Mouse (Mus musculus) midbrain, embryonic 15.5 days (tissue): ENCODE data around the gene Myo3b. TPM values are rescaled to one million over a fixed set of nuclear protein-coding genes. Genes with fewer than 3 reads are reported as not detected.

Experiments used
- ATAC-seq: fragments of 200-750 bp; cut with Nextera tagmentation; replicated peaks from 2 replicates; pipeline ENCODE4 v1.8.0; 2017; ENCODE audit warnings: moderate TSS enrichment
- H3K27ac ChIP-seq: fragments of 300-500 bp; sonication (generic); 2 replicates; pipeline ENCODE4 v1.5.1; 2015; ENCODE audit warnings: mild to moderate bottlenecking, inconsistent platforms
- H3K27me3 ChIP-seq: fragments of 300-500 bp; sonication (generic); replicated peaks from 2 replicates; pipeline ENCODE4 v1.6.1; 2015; ENCODE audit warnings: inconsistent platforms
- H3K36me3 ChIP-seq: fragments of 300-500 bp; sonication (generic); replicated peaks from 2 replicates; pipeline ENCODE4 v1.6.1; 2015; ENCODE audit warnings: inconsistent platforms
- H3K4me1 ChIP-seq: fragments of 300-500 bp; sonication (generic); 2 replicates; pipeline ENCODE4 v1.6.1; 2015; ENCODE audit warnings: inconsistent platforms
- H3K4me2 ChIP-seq: fragments of 300-500 bp; sonication (generic); 2 replicates; pipeline ENCODE4 v1.6.1; 2015; ENCODE audit warnings: inconsistent platforms, mild to moderate bottlenecking, moderate library complexity
- H3K4me3 ChIP-seq: fragments of 300-500 bp; sonication (generic); 2 replicates; pipeline ENCODE4 v1.5.1; 2015; ENCODE audit warnings: mild to moderate bottlenecking, inconsistent platforms
- H3K9ac ChIP-seq: fragments of 300-500 bp; sonication (generic); 2 replicates; pipeline ENCODE4 v1.6.1; 2015; ENCODE audit warnings: mild to moderate bottlenecking, inconsistent platforms
- H3K9me3 ChIP-seq: fragments of 300-500 bp; sonication (generic); 2 replicates; pipeline ENCODE4 v1.6.1; 2016; ENCODE audit warnings: inconsistent platforms
- WGBS: fragments of 180-500 bp; shearing (Covaris S2); methylation state at CpG from one replicate; pipeline ENCODE4 v1.1.7; 2015; ENCODE audit warnings: mixed read lengths; 5-methylcytosine and 5-hydroxymethylcytosine counted together
- polyA plus RNA-seq: library from polyadenylated mRNA; unstranded; fragments of >200 nt; fragmentation: Nextera tagmentation; extraction: Ambion mirVana; gene quantifications from 2 replicates; pipeline ENCODE4 v1.2.1, GENCODE M21; 2015

The Myo3b gene
- polyA plus RNA-seq, 1 experiment from 2014 or later = 0.41 TPM

GRCm38 (mm10) chr2:70148821-70149510 lies 110.0 kb downstream of the Myo3b start:
- ATAC-seq = no peak
- H3K27me3 ChIP-seq = no peaks in the 10 kb centered on the region
- H3K36me3 ChIP-seq = no peaks in the 10 kb centered on the region
- H3K4me1 ChIP-seq = no peaks in the 10 kb centered on the region
- no peak overlapping the region for H3K9ac ChIP-seq
- H3K4me3 ChIP-seq = no peak overlapping the region
- H3K27ac ChIP-seq = no peak overlapping the region
- WGBS = 81% methylated on average over 13 of the region's 13 CpGs
- no peak overlapping the region for H3K4me2 ChIP-seq
- no peaks in the 10 kb centered on the region for H3K9me3 ChIP-seq

- H3K4me1 ChIP-seq = peaks cover 10% of the 10 kb centered on the region
- H3K4me2 ChIP-seq = no peak overlapping the region
- no peaks in the 10 kb centered on the region for H3K36me3 ChIP-seq
- no peaks in the 10 kb centered on the region for H3K27me3 ChIP-seq
- H3K27ac ChIP-seq = peak overlapping the region; percentile 14
- no peaks in the 10 kb centered on the region for H3K9me3 ChIP-seq
- H3K4me3 ChIP-seq = no peak overlapping the region
- H3K9ac ChIP-seq = no peak overlapping the region
- no peak for ATAC-seq
- WGBS = 68% methylated on average over 6 of the region's 6 CpGs
Observed at GRCm38 (mm10) chr2:70150399-70151035, 111.6 kb downstream of the Myo3b start.

GRCm38 (mm10) chr2:70151930-70152329 lies 113.0 kb downstream of the Myo3b start:
- Histone ChIP-seq H3K36me3 (no peaks in the 10 kb centered on the region), H3K4me1 (peaks cover 18% of the 10 kb centered on the region), H3K4me3 (no peak overlapping the region), H3K4me2 (no peak overlapping the region), H3K9me3 (no peaks in the 10 kb centered on the region), H3K9ac (no peak overlapping the region), H3K27ac (no peak overlapping the region), H3K27me3 (no peaks in the 10 kb centered on the region)
- 89% methylated on average over 3 of the region's 3 CpGs for WGBS
- ATAC-seq = no peak

- no peaks in the 10 kb centered on the region; the same call in 1 of the 2 replicates for H3K27me3 ChIP-seq
- no peak overlapping the region for H3K4me2 ChIP-seq
- no peaks in the 10 kb centered on the region for H3K9me3 ChIP-seq
- WGBS = 48% methylated on average over 8 of the region's 8 CpGs
- peaks cover 28% of the 10 kb centered on the region for H3K4me1 ChIP-seq
- H3K36me3 ChIP-seq = no peaks in the 10 kb centered on the region
- H3K4me3 ChIP-seq = no peak overlapping the region
- peak overlapping the region; percentile 58 for H3K27ac ChIP-seq
- ATAC-seq = 0 out of 2 replicates have a peak, but pooled peaks have one; percentile 49
- H3K9ac ChIP-seq = no peak overlapping the region
Observed at GRCm38 (mm10) chr2:70155226-70155836, 116.4 kb downstream of the Myo3b start.

- 29% methylated on average over 8 of the region's 8 CpGs for WGBS
- no peak overlapping the region for H3K4me3 ChIP-seq
- H3K36me3 ChIP-seq = no peaks in the 10 kb centered on the region
- H3K27ac ChIP-seq = no peak overlapping the region
- no peaks in the 10 kb centered on the region; the same call in 1 of the 2 replicates for H3K27me3 ChIP-seq
- H3K9ac ChIP-seq = no peak overlapping the region
- peaks cover 28% of the 10 kb centered on the region for H3K4me1 ChIP-seq
- no peak overlapping the region for H3K4me2 ChIP-seq
- ATAC-seq = no peak
- no peaks in the 10 kb centered on the region for H3K9me3 ChIP-seq
Observed at GRCm38 (mm10) chr2:70159543-70159942, 120.6 kb downstream of the Myo3b start.

- no peaks in the 10 kb centered on the region for H3K36me3 ChIP-seq
- WGBS = 22% methylated on average over 3 of the region's 3 CpGs
- no peak overlapping the region for H3K27ac ChIP-seq
- no peaks in the 10 kb centered on the region for H3K9me3 ChIP-seq
- no peak overlapping the region for H3K4me3 ChIP-seq
- H3K4me2 ChIP-seq = no peak overlapping the region
- peaks cover 18% of the 10 kb centered on the region for H3K4me1 ChIP-seq
- no peak for ATAC-seq
- H3K27me3 ChIP-seq = no peaks in the 10 kb centered on the region
- no peak overlapping the region for H3K9ac ChIP-seq
Observed at GRCm38 (mm10) chr2:70166231-70166630, 127.3 kb downstream of the Myo3b start.

GRCm38 (mm10) chr2:70167944-70168935 lies 129.3 kb downstream of the Myo3b start:
- Histone ChIP-seq H3K4me1 (peaks cover 18% of the 10 kb centered on the region), H3K27ac (peak overlapping the region; percentile 64), H3K36me3 (no peaks in the 10 kb centered on the region), H3K9ac (no peak overlapping the region), H3K4me2 (peak overlapping the region; percentile 7; the same call in 1 of the 2 replicates), H3K27me3 (no peaks in the 10 kb centered on the region), H3K4me3 (no peak overlapping the region), H3K9me3 (no peaks in the 10 kb centered on the region)
- peak; percentile 84 for ATAC-seq
- WGBS = 37% methylated on average over 15 of the region's 17 CpGs

GRCm38 (mm10) chr2:70170469-70170868 lies 131.5 kb downstream of the Myo3b start:
- H3K4me3 ChIP-seq = no peak overlapping the region
- no peaks in the 10 kb centered on the region for H3K27me3 ChIP-seq
- no peaks in the 10 kb centered on the region for H3K36me3 ChIP-seq
- H3K27ac ChIP-seq = no peak overlapping the region
- ATAC-seq = no peak
- H3K9ac ChIP-seq = no peak overlapping the region
- H3K4me1 ChIP-seq = peaks cover 18% of the 10 kb centered on the region
- 83% methylated on average over 5 of the region's 5 CpGs for WGBS
- H3K4me2 ChIP-seq = no peak overlapping the region
- H3K9me3 ChIP-seq = no peaks in the 10 kb centered on the region

- peaks cover 18% of the 10 kb centered on the region for H3K4me1 ChIP-seq
- H3K36me3 ChIP-seq = no peaks in the 10 kb centered on the region
- H3K9me3 ChIP-seq = no peaks in the 10 kb centered on the region
- 21% methylated on average over 6 of the region's 6 CpGs for WGBS
- ATAC-seq = peak; percentile 76
- H3K9ac ChIP-seq = no peak overlapping the region
- no peak overlapping the region for H3K4me3 ChIP-seq
- peak overlapping the region; percentile 79 for H3K27ac ChIP-seq
- no peaks in the 10 kb centered on the region for H3K27me3 ChIP-seq
- H3K4me2 ChIP-seq = no peak overlapping the region
Observed at GRCm38 (mm10) chr2:70176823-70177708, 138.1 kb downstream of the Myo3b start.

GRCm38 (mm10) chr2:70177709-70178030 lies 138.7 kb downstream of the Myo3b start:
- no peak overlapping the region for H3K4me2 ChIP-seq
- 29% methylated on average over 5 of the region's 5 CpGs for WGBS
- no peaks in the 10 kb centered on the region for H3K36me3 ChIP-seq
- peaks cover 18% of the 10 kb centered on the region for H3K4me1 ChIP-seq
- no peak overlapping the region for H3K4me3 ChIP-seq
- ATAC-seq = peak; percentile 68
- H3K27ac ChIP-seq = peak overlapping the region; percentile 79
- H3K9ac ChIP-seq = no peak overlapping the region
- H3K27me3 ChIP-seq = no peaks in the 10 kb centered on the region
- H3K9me3 ChIP-seq = no peaks in the 10 kb centered on the region

- Histone ChIP-seq H3K4me1 (peaks cover 18% of the 10 kb centered on the region), H3K27ac (peak overlapping the region; percentile 79), H3K4me2 (no peak overlapping the region), H3K9me3 (no peaks in the 10 kb centered on the region), H3K4me3 (no peak overlapping the region), H3K27me3 (no peaks in the 10 kb centered on the region), H3K9ac (no peak overlapping the region), H3K36me3 (no peaks in the 10 kb centered on the region)
- no peak for ATAC-seq
Observed at GRCm38 (mm10) chr2:70178241-70178640, 139.3 kb downstream of the Myo3b start.
